Mouse (Mus musculus): ENCODE measurements at regions not wholly inside any gene's neighbourhood (a gene's known extent, or its start where the extent isn't known, plus 50 kb on each side); places are given as distances from the start of the nearest gene placed in this dataset.

GRCm38 (mm10) chr11:20923115-20923514 lies 92.3 kb upstream of the Lgalsl start:
- DNase-seq (ENCODE audit: low read depth, low spot score), result no peak

DNA sequence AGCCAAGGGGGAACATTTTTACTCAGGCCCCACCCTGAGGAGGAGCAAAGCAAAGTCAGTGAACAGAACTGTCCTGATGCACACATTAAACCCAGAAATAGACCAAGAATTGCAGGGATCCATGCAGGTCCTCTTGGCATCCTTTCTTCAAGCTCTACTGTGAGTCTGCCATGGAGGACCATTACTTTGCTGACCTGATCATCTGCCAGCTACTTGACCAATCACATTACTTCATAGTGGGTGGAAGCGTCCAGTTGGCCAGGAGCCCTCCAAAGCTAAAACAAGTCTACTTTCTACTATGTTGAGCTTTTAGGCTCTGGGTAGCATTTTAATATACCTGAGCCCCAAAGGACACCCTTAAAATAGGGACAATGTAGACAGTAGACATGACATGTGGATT lies 98.6 kb upstream of the Lgalsl start:
- DNase-seq (ENCODE audit: low read depth, low spot score), result no peak

GRCm38 (mm10) chr11:20930045-20930444 lies 99.2 kb upstream of the Lgalsl start:
- DNase-seq (ENCODE audit: low read depth, low spot score), result no peak

- no peak for DNase-seq (ENCODE audit: low read depth, low spot score)
Measured at GRCm38 (mm10) chr11:20930573-20930972, 99.7 kb upstream of the Lgalsl start.

DNA sequence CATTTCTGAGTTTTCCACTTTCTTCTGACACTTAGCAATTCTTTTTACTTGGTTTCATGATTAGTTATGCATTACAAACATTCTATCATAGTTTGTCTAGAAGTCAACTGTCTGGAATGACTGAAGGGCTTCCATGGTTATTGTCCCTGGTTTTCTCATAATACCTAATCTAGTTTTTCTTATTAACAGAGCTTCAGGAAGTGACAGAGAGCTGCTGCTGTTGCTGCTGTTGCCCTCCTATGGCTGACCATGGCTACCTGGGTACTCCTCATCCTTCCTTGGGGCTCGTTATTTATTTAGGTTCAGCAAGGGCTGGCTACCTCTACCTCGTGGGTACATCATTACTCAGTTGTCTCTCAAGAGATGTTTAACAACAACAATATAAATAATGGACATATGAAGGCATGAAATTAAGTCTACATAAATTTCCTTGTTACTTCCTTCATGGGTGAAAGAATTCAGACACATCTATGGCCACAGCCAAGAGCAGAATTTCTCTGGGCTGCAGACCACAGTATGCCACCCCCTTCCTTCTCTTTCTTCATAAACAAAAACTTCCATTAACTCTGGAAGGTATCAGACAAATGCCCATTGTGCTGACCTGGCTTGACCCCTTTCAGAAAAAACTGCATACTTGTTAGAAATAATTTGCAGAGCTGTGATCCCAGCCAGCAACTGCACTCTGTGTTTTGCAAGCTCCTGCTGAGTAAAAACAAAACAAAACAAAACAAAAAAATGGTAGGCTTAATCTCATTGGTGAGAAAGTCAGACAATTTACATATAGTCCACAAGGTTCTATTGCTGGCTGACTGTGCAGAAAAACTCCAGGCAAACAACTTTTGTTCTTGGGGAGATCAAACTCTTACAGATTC lies 103.6 kb upstream of the Lgalsl start:
- DNase-seq (ENCODE audit: low read depth, low spot score), result no peak

DNA sequence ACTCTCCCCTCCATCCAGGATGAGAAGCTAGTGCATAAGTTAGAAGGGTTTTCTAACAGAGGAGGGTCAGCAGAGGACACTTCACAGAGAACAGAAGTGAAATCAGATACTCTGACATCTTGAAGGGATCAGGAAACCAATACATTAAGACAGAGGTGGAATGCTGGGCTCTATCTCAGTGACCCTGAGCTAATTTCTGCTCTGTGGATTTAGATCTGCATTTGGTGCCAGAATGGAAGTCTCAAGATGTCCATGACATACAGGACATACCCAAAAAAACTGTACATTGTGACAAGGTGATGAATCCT lies 104.2 kb upstream of the Lgalsl start:
- DNase-seq (ENCODE audit: low read depth, low spot score), result no peak

GRCm38 (mm10) chr11:20935910-20936309 lies 105.1 kb upstream of the Lgalsl start:
- DNase-seq (ENCODE audit: low read depth, low spot score), result no peak

- no peak for DNase-seq (ENCODE audit: low read depth, low spot score)
Measured at GRCm38 (mm10) chr11:20936996-20937395, 106.1 kb upstream of the Lgalsl start.

- DNase-seq (ENCODE audit: low read depth, low spot score), result no peak
Measured at GRCm38 (mm10) chr11:20937942-20938341, 107.1 kb upstream of the Lgalsl start.

- DNase-seq (ENCODE audit: low read depth, low spot score), result no peak
Measured at GRCm38 (mm10) chr11:20939644-20940043, 108.8 kb upstream of the Lgalsl start.

DNA sequence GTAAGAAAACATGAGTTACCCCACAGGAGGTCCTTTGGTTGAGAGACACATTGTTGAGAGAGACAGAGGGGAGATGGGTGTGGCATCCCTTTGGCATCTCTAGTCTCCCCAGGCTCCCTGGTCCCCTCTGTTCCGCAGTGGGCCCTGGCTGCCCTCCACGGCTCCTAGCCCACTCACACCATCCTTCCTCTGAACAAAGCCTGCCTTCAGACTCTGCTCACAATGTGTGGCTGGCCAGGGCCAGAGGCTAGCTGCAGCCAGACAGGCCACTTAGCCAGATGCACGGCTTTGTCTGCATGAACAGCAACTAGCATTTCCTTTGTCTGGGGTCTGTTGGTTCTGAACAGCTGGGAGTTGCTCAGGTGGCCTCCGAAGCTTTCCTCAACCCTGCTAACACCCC lies 110.7 kb upstream of the Lgalsl start:
- no peak for DNase-seq (ENCODE audit: low read depth, low spot score)

DNA sequence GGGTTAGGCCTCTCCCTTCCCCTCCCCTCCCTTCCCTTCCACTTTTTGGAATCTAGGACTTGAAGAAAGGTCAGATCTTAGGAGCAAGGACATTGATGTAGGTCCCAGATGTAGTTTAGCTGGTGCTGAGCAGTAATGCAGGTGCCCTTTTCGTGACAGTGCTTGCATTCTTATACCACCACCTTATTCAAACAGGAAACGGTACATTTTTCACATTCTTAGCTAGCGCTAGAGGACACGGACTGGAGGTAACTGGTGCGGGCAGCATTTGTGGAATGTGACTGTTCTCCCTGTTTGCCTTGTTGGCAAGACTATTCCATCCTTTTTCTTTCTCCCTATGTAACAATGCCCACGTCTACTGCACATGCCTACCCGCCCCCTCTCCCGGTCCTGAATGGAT lies 124.7 kb upstream of the Lgalsl start:
- DNase-seq (ENCODE audit: low read depth, low spot score), result no peak

DNA sequence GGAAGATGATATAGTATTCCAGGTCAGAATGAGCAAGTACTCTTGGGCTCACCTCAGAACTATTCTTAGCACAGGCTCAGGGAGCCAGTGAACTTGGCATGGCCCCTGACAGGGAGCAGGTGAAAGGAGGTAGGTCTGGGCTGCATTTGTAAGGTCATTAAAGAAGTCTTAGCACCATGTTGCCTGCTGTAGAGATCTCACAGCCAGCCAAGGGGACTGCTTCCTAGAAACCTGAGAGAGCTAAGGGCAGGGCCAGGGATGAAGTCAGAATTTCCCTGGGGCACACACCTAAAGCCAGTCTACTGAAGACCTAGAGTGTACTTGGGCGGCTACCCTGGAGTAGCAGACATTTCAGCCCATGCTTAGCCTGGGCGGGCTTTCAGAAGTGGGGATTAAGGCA lies 126.9 kb upstream of the Lgalsl start:
- DNase-seq (ENCODE audit: low read depth, low spot score), result no peak

DNA sequence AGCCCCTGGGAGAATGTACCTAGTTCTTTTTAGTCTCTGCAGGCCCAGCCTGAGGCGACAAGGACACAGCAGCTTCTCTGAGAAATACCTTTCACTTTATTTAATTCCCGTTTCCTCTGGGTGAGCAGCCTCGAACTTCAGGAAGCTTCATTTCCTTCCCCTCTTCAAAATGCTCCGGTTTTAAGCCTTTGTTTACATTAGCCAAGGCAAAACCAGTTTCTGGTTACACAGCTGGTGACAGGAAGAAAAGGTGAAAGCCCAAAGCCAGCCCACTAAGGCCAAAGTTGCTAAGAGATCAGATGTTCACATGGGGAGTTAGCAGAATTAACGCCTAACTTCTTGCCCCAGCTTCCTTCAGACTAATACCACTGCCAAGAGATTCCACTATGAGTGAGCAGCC lies 127.4 kb upstream of the Lgalsl start:
- no peak for DNase-seq (ENCODE audit: low read depth, low spot score)

DNA sequence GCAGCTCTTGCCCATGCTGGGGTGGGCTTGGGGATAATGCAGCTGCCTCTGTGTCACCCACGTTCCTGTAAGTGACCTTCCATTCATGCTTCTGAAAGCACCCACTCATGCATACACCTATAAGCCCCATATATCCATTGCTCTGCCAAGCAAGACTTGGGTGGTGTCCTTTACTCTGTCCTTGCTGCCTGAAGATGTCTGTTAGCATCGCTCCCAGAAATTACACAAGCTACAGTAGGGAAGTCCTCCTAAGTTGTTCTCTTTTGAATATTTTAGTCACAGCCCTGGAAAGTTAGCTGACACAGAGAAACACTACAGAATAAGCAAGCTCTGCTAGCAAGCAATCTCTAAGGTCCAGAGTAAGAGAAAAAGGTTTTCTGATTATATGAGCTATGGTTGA lies 129.2 kb upstream of the Lgalsl start:
- DNase-seq (ENCODE audit: low read depth, low spot score), result no peak

DNA sequence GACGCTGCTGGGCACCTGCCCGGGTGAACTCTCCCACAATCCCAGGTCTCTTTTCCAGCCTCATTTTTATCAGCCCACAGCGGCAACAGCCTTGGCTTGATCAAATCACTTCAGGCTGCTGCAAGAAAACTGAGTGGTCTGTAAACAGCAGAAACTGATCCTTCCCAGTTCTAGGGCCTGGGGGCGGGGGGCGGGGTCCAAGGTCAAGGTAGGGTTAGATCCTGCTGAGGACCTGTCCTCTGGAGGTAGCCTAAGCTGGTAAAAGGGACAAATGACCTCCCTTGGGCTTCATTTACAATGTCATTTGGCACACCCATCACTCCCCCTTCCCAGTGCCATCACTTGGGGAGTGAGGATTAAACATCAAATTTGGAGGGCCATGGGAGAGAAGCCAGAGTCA lies 129.9 kb upstream of the Lgalsl start:
- no peak for DNase-seq (ENCODE audit: low read depth, low spot score)

- DNase-seq (ENCODE audit: low read depth, low spot score), result no peak
Measured at GRCm38 (mm10) chr11:20961626-20962025, 129.5 kb upstream of the Peli1 start.

GRCm38 (mm10) chr11:20965575-20966239 lies 125.4 kb upstream of the Peli1 start:
- no peak for DNase-seq (ENCODE audit: low read depth, low spot score)

- DNase-seq (ENCODE audit: low read depth, low spot score), result no peak
Measured at GRCm38 (mm10) chr11:20967321-20967984, 123.6 kb upstream of the Peli1 start.

GRCm38 (mm10) chr11:20968341-20968740 lies 122.8 kb upstream of the Peli1 start:
- no peak for DNase-seq (ENCODE audit: low read depth, low spot score)

- no peak for DNase-seq (ENCODE audit: low read depth, low spot score)
Measured at GRCm38 (mm10) chr11:20973141-20973540, 118.0 kb upstream of the Peli1 start.

- DNase-seq (ENCODE audit: low read depth, low spot score), result no peak
Measured at GRCm38 (mm10) chr11:20981588-20981987, 109.5 kb upstream of the Peli1 start.

DNA sequence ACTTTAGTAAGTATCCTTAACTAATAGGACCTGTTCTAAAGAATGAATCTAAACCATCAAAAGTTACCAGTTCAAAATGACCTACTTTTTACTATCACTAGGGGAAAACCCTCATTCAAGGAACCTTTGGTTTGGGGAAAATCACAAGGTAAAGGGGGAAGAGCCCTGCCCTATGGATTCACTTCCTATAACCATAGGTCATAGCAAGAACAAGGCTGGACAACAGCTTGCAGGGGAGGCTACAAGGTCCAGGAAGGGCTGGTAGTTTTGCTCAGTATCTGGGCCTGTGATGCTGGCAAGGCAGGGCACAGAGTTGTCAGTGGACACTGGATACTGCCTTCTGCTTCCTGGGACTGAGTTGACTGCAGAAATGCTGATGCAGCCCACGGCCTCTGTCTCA lies 109.1 kb upstream of the Peli1 start:
- DNase-seq (ENCODE audit: low read depth, low spot score), result no peak
